Mouse (Mus musculus) monocyte, adult 5-6 weeks (primary cell): Measurements from ENCODE around the gene Dgcr2. TPM values are rescaled to one million over a fixed set of nuclear protein-coding genes. Genes with fewer than 3 reads are reported as not detected.
A peak's percentile ranks its signal among the peaks of the same experiment; 100 is the strongest.

Experiments
- ATAC-seq: fragments of 153-309, 156-312 bp; replicated peaks from 2 replicates; pipeline ENCODE4 v1.8.0; 2017; ENCODE audit warnings: mild to moderate bottlenecking; ENCODE audit not compliant: low TSS enrichment, insufficient number of reproducible peaks, severe bottlenecking, poor library complexity, low FRiP score
- total RNA-seq: library from RNA; stranded (forward); fragments of 200-1000, 200-491, 200-594 nt; gene quantifications from 3 replicates; pipeline ENCODE4 v1.2.3, GENCODE M21; 2017

The Dgcr2 gene
- total RNA-seq, 1 experiment from 2014 or later: 24.9 TPM

DNA sequence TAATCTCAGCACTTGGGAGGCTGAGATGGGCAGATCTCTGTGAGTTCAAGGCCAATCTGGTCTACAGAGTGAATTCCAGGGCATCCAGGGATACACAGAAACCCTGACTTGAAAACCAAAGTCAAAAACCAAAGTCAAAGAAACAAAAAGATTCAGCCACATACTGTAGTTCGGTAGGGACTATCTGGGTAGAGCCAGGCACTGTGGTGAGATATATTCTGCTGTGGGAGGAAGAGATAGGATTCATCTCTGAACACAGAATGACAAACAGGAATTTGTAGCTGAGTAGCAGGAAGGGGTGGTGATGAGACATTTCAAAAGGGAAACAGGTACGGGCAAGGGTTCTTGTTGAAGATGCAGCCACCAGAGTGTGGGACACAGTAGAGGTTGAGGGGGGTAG, 70.1 kb downstream of the Dgcr2 start:
- no peak for ATAC-seq

DNA sequence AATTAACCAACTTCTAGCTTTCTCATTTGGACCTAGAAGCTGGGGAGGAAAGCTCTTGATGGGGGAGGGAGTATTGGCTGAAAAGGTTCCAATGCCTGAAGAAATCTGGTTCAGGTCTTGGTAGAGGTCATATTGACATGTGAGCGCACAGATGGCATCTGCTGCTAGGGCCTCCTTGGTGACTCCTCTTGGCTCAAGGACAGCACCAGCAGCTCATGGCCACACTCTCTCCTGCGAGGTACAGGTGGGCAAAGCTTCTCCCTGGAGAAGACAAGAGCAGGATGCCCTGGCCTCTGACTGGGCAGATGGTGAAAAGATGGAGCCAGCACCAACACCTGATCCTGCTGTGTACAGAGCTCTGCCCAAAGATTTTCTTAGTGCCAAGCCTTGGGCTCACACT, 71.9 kb downstream of the Dgcr2 start:
- no peak for ATAC-seq

DNA sequence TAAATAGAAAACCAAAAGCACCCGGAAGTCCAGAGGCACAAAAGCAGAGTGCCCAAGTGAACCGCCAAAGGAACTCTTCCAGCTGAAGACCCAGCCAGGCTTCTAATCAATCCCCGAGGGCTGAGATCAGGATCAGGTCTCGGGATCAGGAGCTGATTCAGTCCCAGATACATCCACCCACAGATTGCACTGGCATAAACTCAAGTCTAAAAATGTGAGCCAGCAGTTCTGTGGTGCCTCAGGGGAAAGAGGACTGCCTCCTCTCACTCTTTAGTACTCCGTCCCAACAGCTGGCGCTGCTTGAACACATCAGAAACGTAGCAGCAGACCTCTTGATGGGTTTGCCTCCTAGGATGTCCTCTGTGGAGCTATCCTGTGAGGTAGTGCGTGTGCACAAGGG, 81.8 kb downstream of the Dgcr2 start:
- no peak for ATAC-seq

DNA sequence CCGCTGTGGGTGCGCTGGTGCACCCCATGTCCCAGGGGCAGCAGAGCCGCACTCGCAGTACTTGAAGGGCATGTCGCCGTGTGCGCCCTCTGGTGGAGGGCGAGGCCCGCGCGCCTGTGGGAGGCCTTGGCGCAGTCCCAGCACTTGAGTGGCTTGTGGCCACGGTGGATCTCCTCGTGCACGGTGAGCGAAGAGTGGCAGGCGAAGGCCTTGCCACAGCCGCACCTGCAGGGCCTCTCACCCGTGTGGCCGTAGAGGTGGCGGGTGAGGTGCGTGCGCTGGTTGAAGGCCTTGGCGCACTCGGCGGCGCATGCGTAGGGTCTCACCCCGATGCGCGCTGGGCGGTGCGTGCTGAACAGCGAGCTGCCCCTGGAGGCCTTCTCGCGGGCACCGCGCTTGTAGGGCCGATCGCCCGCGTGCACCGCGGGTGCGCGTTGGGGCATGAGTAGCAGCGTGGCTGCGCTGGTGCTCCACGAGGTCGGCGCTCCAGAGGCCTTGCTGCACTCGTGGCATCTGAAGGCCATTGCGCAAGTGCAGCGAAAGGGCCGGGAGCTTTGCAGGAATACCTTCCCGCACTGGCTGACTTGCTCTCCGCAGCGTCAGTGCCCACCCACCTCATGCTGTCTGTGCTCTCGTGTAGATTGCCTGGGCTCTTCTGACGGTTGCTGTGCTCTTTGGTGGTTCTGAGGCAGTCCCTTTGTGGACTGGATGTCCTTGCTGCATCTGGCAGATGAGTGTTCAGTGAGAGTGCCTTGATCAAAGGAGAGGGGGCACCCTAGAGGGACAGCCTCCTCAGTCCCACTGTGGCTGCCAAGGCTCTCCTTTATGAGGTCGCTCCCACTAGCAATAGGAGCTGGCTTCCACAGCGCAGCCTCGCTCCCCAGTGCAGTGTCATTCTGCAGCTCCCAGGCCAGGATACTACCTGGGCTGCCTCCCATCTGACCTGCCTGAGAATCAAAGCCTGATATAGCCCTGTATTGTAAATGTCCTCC, 82.7 kb downstream of the Dgcr2 start:
- peak; percentile 76 for ATAC-seq

DNA sequence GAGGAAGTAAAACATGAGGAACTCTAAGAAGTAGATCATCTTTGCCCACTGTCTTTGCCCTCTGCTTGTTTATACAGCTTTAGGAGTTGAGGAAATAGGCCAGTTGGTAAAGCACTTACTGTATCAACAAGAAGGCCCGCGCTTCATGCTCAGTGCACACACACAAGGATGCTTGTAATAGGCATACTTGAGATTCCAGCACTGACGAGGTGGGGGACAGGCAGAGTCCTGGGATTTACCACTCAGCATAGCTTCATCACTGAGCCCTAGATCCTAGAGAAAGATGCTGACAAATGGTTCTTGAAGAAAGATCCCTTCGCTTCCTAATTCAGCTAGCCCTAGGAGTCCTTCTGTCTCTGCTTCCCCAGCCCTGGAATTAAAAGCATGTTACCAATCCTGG, 85.2 kb downstream of the Dgcr2 start:
- ATAC-seq: no peak

DNA sequence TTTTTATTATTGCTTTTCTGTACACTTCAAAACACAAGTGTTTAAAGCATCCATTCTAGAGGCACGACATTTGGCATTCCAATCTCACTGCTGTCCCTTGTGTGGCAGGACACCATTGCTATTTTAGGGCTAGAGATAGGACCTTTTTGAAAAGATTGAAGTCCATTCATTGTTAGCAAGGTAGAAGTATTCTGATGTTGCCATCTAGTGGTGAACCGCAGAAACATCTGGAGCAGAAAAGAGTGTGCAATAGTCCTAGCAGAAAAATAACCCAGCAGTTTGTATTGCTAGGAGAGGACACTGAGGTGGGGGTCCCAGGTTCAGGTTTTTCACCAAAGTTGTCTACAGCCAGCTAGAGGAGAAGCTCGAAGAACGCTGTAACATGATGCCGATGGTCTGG, 86.2 kb downstream of the Dgcr2 start:
- no peak for ATAC-seq

DNA sequence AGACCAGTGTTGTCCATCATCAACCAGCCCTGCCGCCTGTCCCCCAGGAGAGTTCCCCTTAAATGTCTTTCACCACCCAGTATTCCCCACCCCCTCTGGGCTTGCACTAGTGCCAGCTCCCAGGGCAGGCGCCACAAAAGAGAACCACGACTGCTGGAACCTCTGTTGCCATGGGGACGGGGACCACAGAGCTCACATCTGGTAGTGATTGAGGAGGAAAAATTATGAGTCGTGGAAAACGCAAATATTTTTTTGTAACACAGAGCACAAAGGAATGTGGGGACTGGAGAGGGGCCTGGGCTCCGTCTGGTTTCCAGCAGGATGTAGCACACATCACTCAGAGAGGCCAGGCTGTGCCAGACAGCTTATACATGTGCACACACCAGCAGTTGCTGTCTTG, 88.7 kb downstream of the Dgcr2 start:
- ATAC-seq: no peak

DNA sequence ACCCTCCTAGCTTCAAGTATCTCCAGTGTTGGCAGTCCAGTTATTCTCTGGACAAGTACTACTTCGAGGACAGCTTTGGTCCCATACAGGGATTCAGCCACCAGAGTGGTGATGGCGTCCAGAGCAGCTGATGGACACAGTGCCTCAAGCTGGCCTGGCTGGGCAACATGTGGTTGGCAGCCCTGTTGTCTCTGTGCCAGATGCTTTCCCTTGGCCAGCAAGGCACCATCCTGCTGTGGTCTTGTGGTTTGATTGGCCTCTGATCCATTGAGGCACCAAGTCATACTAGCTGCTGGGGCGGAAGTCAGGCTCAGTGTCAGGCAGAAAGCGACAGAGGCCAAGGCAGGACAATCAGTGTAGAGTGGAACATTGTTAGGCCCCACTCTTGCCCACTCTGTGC, 89.2 kb downstream of the Dgcr2 start:
- no peak for ATAC-seq

DNA sequence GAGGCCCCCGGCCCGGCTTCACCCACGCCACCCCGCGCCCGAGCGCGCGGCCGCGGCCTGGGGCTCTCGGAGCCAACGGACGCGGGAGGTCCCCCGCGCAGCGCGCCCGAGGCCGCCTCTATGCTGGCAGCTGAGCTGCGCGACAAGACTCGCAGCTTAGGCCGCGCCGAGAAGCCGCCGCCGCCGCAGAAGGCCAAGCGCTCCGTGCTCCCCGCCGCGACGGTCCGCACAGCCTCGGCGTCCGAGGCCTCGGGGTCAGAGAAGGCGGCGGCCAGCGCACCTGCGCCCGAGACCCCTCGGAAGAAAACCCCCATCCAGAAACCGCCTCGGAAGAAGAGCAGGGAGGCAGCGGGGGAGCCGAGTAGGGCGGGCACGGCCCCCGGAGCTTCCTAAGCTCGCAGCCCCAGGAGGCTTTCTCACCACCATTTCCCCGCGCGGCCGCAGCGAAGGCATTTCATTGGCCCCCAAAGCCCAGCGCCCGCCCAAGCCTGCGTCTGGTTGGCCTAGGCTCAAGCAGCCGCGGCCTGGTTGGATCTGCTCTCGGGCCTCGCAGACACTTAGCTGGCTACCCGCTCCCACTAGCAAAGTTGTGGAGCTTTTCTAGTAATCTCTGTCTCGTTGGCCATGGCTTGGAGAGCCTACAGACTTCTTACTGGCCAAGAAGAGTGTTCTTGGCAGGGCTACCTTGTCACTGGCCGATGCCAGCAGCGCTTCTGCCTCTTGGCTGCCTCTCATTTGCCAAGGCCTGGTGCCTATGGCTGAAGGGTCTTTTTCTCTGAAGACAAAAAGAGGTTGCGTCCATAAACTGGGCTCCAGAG, 91.0 kb downstream of the Dgcr2 start:
- ATAC-seq: peak; percentile 60

DNA sequence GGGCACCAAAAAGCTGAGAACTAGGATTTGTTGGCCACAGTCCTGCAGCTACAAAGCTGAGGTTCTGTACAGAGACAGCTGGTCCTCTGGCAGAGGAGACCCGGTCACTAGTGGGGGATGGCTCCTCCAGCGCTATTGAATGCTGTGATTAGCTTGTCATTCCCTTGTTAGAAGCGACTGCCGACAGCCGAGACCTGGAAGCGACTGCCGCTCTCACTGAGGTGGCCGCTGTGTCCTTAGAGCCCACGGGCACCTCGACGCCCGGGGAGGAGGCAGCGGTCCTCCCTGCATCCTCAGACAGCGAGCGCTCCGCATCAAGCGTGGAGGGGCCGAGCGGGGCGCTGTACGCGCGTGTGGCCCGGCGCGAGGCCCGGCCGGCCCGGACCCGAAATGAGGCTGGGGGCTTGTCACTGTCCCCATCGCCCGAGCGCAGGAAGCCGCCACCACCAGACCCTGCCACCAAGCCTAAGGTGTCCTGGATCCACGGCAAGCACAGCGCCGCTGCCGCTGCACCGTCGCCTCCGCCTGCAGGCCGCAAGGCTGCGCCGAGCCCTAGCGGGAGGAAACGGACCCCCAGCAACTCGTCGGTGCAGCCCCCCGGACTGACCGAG, 91.7 kb downstream of the Dgcr2 start:
- ATAC-seq: no peak

DNA sequence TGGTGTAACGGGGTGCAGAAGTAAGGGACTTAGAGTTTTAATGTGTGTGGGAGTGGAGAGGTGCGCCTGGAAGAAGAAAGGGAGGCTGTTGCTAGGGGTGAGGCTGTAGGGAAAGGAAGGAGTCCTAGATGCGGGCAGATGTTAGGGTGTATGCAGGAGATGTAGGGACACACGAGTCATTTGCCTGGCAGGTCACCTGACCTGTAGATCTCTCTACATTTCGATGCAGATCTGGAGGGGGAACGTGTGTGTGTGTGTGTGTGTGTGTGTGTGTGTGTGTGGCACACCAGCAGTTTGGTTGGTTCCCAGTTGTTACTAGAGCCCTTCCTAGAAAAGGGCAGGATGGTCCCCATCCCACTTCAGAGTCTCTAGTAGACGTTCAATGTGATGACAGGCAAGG, 93.4 kb downstream of the Dgcr2 start:
- no peak for ATAC-seq

DNA sequence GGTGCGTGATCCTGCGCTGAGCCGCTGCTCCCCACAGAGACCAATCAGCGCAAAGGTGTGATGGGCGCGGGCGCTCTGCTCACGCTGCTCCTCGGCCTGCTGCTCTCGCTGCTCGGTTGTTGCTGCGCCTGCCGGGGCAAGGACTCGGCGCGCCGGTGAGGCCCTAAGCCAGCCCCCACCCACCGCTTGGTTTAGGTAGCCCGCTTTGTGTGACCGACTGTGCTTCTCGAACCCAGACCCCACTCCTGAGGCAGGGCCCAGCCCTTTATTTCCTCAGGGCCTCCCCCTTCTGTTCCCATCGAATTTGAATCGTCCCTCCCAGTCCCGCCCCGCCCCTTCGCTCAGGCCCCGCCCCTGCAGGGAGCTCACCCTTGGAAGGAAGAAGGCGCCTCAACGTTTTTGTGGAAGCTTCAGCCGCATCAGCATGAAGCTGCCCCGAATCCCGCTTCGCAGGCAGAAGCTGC, 93.9 kb downstream of the Dgcr2 start:
- ATAC-seq: no peak

DNA sequence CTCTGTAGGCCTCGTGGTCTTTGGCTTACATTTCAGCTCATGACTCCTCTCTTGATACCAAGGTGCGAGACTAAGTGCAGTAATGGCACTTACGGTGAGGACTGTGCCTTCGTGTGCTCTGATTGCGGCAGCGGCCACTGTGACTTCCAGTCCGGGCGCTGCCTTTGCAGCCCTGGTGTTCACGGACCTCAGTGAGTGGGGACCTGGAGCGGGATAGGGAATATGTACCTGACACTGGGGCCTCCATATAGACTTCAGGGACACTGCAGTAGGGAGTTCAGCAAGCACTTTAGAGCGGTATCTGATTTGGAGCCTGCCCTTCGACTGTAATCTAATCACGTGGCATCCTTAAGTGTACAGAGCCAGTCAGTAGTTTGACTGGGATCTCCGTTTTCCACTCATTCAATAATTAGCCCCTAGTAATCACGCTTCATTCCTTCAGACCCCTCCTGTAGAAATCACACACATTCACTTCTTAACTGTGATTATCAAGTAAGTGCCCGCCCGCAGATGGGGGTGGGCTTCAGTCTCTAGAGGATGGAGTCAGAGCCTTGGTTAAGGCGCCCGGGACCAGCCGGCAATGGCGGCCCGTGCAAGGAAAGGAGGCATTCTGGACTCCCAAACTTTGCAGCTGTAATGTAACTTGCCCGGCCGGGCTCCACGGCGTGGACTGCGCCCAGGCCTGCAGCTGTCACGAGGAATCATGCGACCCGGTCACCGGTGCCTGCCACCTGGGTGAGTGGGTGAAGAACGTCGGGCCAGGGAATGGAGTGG, 94.5 kb downstream of the Dgcr2 start:
- ATAC-seq: no peak

DNA sequence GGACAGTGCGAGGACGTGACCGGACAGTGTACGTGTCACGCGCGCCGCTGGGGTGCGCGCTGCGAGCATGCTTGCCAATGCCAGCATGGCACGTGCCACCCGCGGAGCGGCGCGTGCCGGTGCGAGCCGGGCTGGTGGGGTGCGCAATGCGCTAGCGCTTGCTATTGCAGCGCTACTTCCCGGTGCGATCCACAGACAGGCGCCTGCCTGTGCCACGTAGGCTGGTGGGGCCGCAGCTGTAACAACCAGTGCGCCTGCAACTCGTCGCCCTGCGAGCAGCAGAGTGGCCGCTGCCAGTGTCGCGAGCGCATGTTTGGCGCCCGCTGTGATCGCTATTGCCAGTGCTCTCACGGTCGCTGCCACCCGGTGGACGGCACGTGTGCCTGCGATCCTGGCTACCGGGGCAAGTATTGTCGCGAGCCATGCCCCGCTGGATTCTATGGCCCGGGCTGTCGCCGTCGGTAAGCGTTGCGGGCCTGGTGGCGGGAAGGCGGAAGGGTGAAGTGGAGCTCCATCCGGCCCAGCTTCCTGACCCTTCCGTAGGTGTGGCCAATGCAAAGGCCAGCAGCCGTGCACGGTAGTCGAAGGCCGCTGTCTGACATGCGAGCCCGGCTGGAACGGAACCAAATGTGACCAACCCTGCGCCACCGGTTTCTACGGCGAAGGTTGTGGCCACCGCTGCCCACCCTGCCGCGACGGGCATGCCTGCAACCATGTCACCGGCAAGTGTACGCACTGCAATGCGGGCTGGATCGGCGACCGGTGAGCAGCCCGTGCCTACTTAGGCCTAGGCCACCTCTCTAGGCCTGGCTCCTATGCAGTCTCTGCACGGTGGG, 95.3 kb downstream of the Dgcr2 start:
- 0 out of 2 replicates have a peak, but pooled peaks have one; percentile 29 for ATAC-seq

DNA sequence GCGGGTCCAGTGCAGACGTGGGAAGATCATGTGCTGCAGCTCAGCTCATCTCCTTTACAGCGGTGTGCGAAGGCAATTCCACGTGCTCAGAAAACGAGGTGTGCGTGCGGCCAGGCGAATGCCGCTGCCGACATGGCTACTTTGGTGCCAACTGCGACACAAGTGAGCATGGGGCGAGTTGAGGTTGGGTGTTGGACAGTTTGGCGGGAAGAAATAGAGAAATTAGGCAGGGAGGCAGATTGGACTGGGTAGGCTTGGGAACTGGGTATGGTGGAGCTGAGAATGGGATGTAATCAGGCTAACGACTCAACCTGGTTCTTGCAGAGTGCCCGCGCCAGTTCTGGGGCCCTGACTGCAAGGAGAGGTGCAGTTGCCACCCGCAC, 95.9 kb downstream of the Dgcr2 start:
- ATAC-seq: no peak

DNA sequence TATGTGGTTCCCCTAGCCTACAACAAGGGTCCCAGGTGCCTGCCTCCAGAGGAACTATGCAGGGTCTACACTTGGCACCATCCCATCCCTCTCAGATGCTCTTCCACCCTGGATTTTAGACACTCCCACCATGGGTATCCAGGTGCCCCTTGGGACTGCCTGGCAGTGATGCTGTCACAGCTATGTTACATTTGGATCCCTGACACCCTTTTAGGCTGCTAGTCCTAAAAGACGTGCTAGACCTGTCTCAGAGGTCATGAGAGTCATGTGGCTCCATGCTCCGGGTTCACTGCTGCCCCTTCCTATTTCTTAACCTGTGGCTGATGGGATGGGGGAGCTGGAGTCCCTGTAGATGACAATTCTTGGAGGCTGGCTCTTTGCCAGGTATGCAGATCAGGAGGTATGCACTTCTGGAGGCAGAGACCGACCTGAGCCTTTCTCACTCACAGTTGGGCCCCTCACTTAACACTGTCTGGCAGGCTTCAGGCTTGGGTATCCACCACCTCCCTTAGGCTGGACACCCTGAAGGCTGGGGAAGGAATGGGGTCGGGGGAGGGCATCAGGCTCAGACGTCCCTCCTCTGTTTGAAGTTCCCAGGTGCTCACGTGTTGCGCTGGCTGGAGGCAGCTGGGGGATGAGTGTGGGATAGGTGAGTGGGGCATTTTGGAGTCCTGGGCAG, 96.4 kb downstream of the Dgcr2 start:
- no peak for ATAC-seq

DNA sequence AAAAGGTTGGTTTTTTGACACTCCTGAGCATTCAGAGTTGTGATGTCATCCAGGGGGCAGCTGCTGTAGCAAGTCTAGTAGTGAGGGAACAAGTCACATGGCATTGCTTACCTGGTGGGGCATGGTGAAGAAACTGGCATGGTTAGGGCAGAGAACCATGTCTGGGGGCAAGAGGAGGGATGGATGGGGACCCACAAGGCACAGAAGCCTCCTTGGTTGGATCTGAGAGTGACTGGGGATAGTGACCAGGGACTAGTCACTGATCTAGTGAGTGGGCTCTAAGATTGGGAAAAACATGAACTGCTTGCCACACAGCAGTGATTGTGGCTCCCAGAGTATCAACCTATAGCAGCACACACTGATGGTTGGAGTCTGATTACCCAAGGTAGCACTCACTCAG, 98.8 kb downstream of the Dgcr2 start:
- ATAC-seq: no peak
